Mouse (Mus musculus): ENCODE results near the gene Zbtb16.

Zbtb16 gene

GRCm38 (mm10) chr9:48741433-48742077 lies 94.5 kb downstream of the Zbtb16 start:
- peak; percentile 11 for DNase-seq

GRCm38 (mm10) chr9:48740732-48741255 lies 95.2 kb downstream of the Zbtb16 start:
- peak; percentile 11 for DNase-seq

GRCm38 (mm10) chr9:48740098-48740505 lies 95.9 kb downstream of the Zbtb16 start:
- peak; percentile 93 for DNase-seq

GRCm38 (mm10) chr9:48738795-48739476 lies 97.1 kb downstream of the Zbtb16 start:
- peak; percentile 15 for DNase-seq

- DNase-seq, result no peak
These were observed 98.1 kb downstream of the Zbtb16 start for GRCm38 (mm10) chr9:48737911-48738310.

- DNase-seq, result peak; percentile 67
These were observed 98.7 kb downstream of the Zbtb16 start for GRCm38 (mm10) chr9:48737210-48737850.

- DNase-seq, result no peak
These were observed 99.4 kb downstream of the Zbtb16 start for GRCm38 (mm10) chr9:48736361-48737209.

- no peak for DNase-seq
These were observed 100.3 kb downstream of the Zbtb16 start for GRCm38 (mm10) chr9:48735466-48736312.

- no peak for DNase-seq
These were observed 101.1 kb downstream of the Zbtb16 start for GRCm38 (mm10) chr9:48734725-48735465.

GRCm38 (mm10) chr9:48733817-48734544 lies 102.0 kb downstream of the Zbtb16 start:
- DNase-seq, result peak; percentile 35

- no peak for DNase-seq
These were observed 102.9 kb downstream of the Zbtb16 start for GRCm38 (mm10) chr9:48733083-48733482.

GRCm38 (mm10) chr9:48731651-48732536 lies 104.1 kb downstream of the Zbtb16 start:
- no peak for DNase-seq

GRCm38 (mm10) chr9:48730446-48730979 lies 105.5 kb downstream of the Zbtb16 start:
- no peak for DNase-seq

- DNase-seq, result no peak
These were observed 106.6 kb downstream of the Zbtb16 start for GRCm38 (mm10) chr9:48729471-48729870.

GRCm38 (mm10) chr9:48728731-48729123 lies 107.3 kb downstream of the Zbtb16 start:
- DNase-seq, result no peak

GRCm38 (mm10) chr9:48728083-48728730 lies 107.8 kb downstream of the Zbtb16 start:
- DNase-seq, result no peak

- DNase-seq, result no peak
These were observed 109.7 kb downstream of the Zbtb16 start for GRCm38 (mm10) chr9:48726341-48726740.

- no peak for DNase-seq
These were observed 110.1 kb downstream of the Zbtb16 start for GRCm38 (mm10) chr9:48725918-48726317.

Data from cerebellum, adult 8-10 months (tissue).